Mouse (Mus musculus): ENCODE results near the gene Kat6b. TPM values are rescaled to one million over a fixed set of nuclear protein-coding genes. Genes with fewer than 3 reads are reported as not detected.

Gene Kat6b
- polyA plus RNA-seq, 1 experiment from 2014 or later = 12.5 TPM

GRCm38 (mm10) chr14:21614103-21614502 lies 132.9 kb downstream of the Kat6b start:
- H3K4me2 ChIP-seq = no peak overlapping the region
- H3K27me3 ChIP-seq (replicated peaks) = no peaks in the 10 kb centered on the region
- no peaks in the 10 kb centered on the region for H3K4me1 ChIP-seq
- H3K36me3 ChIP-seq = 0 out of 2 replicates have a peak, but pooled peaks cover 5% of the 10 kb centered on the region
- H3K27ac ChIP-seq = no peak overlapping the region
- H3K9me3 ChIP-seq = no peaks in the 10 kb centered on the region
- H3K4me3 ChIP-seq (replicated peaks) = no peak overlapping the region
- WGBS = 94% methylated on average over 5 of the region's 5 CpGs
- no peak overlapping the region for H3K9ac ChIP-seq
- no peak for ATAC-seq (ENCODE audit: insufficient read depth, low FRiP score, low read depth)

- H3K4me2 ChIP-seq = no peak overlapping the region
These were observed 134.6 kb downstream of the Kat6b start for GRCm38 (mm10) chr14:21615853-21616252.

GRCm38 (mm10) chr14:21617221-21617980 lies 136.2 kb downstream of the Kat6b start:
- no peaks in the 10 kb centered on the region for H3K36me3 ChIP-seq
- no peak overlapping the region for H3K9ac ChIP-seq
- H3K4me2 ChIP-seq = no peak overlapping the region
- no peaks in the 10 kb centered on the region for H3K9me3 ChIP-seq
- H3K27me3 ChIP-seq (replicated peaks) = no peaks in the 10 kb centered on the region
- no peaks in the 10 kb centered on the region for H3K4me1 ChIP-seq
- no peak overlapping the region for H3K4me3 ChIP-seq (replicated peaks)
- no peak overlapping the region for H3K27ac ChIP-seq
- no peak for ATAC-seq (ENCODE audit: insufficient read depth, low FRiP score, low read depth)
- 33% methylated on average over 4 of the region's 4 CpGs for WGBS

More at GRCm38 (mm10) chr14:21615853-21616252, 134.6 kb downstream of the Kat6b start:
- H3K9me3 ChIP-seq = no peaks in the 10 kb centered on the region
- H3K9ac ChIP-seq = no peak overlapping the region
- H3K36me3 ChIP-seq = 0 out of 2 replicates have a peak, but pooled peaks cover 5% of the 10 kb centered on the region
- no peaks in the 10 kb centered on the region for H3K27me3 ChIP-seq (replicated peaks)
- H3K4me3 ChIP-seq (replicated peaks) = no peak overlapping the region
- no peaks in the 10 kb centered on the region for H3K4me1 ChIP-seq
- H3K27ac ChIP-seq = no peak overlapping the region
- 84% methylated on average over 2 of the region's 2 CpGs for WGBS
- no peak for ATAC-seq (ENCODE audit: insufficient read depth, low FRiP score, low read depth)

- no peak overlapping the region for H3K9ac ChIP-seq
- 89% methylated on average over 7 of the region's 7 CpGs for WGBS
- no peaks in the 10 kb centered on the region for H3K27me3 ChIP-seq (replicated peaks)
- H3K4me2 ChIP-seq = no peak overlapping the region
- no peak overlapping the region for H3K4me3 ChIP-seq (replicated peaks)
- no peak for ATAC-seq (ENCODE audit: insufficient read depth, low FRiP score, low read depth)
- no peaks in the 10 kb centered on the region for H3K9me3 ChIP-seq
- no peak overlapping the region for H3K27ac ChIP-seq
- no peaks in the 10 kb centered on the region for H3K4me1 ChIP-seq
- 0 out of 2 replicates have a peak, but pooled peaks cover 4% of the 10 kb centered on the region for H3K36me3 ChIP-seq
These were observed 138.7 kb downstream of the Kat6b start for GRCm38 (mm10) chr14:21619951-21620350.

- H3K9ac ChIP-seq = no peak overlapping the region
- peaks cover 18% of the 10 kb centered on the region for H3K36me3 ChIP-seq
- H3K27ac ChIP-seq = no peak overlapping the region
- H3K4me2 ChIP-seq = no peak overlapping the region
- H3K4me3 ChIP-seq (replicated peaks) = no peak overlapping the region
- 85% methylated on average over 9 of the region's 9 CpGs for WGBS
- ATAC-seq (ENCODE audit: insufficient read depth, low FRiP score, low read depth) = no peak
- H3K27me3 ChIP-seq (replicated peaks) = no peaks in the 10 kb centered on the region
- no peaks in the 10 kb centered on the region for H3K9me3 ChIP-seq
- H3K4me1 ChIP-seq = no peaks in the 10 kb centered on the region
These were observed 144.7 kb downstream of the Kat6b start for GRCm38 (mm10) chr14:21625946-21626345.

- H3K27ac ChIP-seq = no peak overlapping the region; the same call in 1 of the 2 replicates
- 35% methylated on average over 5 of the region's 5 CpGs for WGBS
These were observed 150.5 kb downstream of the Kat6b start for GRCm38 (mm10) chr14:21631665-21632200.

GRCm38 (mm10) chr14:21636548-21636947 lies 155.3 kb downstream of the Kat6b start:
- Histone ChIP-seq H3K27me3 (replicated peaks) (no peaks in the 10 kb centered on the region), H3K9me3 (no peaks in the 10 kb centered on the region), H3K4me1 (no peaks in the 10 kb centered on the region), H3K27ac (no peak overlapping the region), H3K9ac (no peak overlapping the region), H3K4me3 (replicated peaks) (no peak overlapping the region), H3K36me3 (peaks cover 16% of the 10 kb centered on the region), H3K4me2 (no peak overlapping the region)
- WGBS = 77% methylated on average over 6 of the region's 6 CpGs
- no peak for ATAC-seq (ENCODE audit: insufficient read depth, low FRiP score, low read depth)

More at GRCm38 (mm10) chr14:21631665-21632200, 150.5 kb downstream of the Kat6b start:
- H3K9ac ChIP-seq = no peak overlapping the region
- no peak overlapping the region for H3K4me2 ChIP-seq
- no peaks in the 10 kb centered on the region for H3K27me3 ChIP-seq (replicated peaks)
- peaks cover 7% of the 10 kb centered on the region for H3K36me3 ChIP-seq
- H3K9me3 ChIP-seq = no peaks in the 10 kb centered on the region
- H3K4me3 ChIP-seq (replicated peaks) = no peak overlapping the region
- ATAC-seq (ENCODE audit: insufficient read depth, low FRiP score, low read depth) = no peak
- no peaks in the 10 kb centered on the region for H3K4me1 ChIP-seq

GRCm38 (mm10) chr14:21640806-21641435 lies 159.7 kb downstream of the Kat6b start:
- Histone ChIP-seq H3K27ac (no peak overlapping the region), H3K4me3 (replicated peaks) (no peak overlapping the region), H3K4me2 (no peak overlapping the region), H3K9me3 (no peaks in the 10 kb centered on the region), H3K4me1 (no peaks in the 10 kb centered on the region), H3K27me3 (replicated peaks) (no peaks in the 10 kb centered on the region), H3K9ac (no peak overlapping the region), H3K36me3 (peaks cover 14% of the 10 kb centered on the region)
- no peak for ATAC-seq (ENCODE audit: insufficient read depth, low FRiP score, low read depth)
- WGBS = 80% methylated on average over 4 of the region's 4 CpGs

GRCm38 (mm10) chr14:21653813-21654212 lies 172.6 kb downstream of the Kat6b start:
- no peaks in the 10 kb centered on the region for H3K9me3 ChIP-seq
- H3K9ac ChIP-seq = no peak overlapping the region
- no peak overlapping the region for H3K4me2 ChIP-seq
- 0 out of 2 replicates have a peak, but pooled peaks cover 4% of the 10 kb centered on the region for H3K4me1 ChIP-seq
- H3K4me3 ChIP-seq (replicated peaks) = no peak overlapping the region
- ATAC-seq (ENCODE audit: insufficient read depth, low FRiP score, low read depth) = no peak
- no peaks in the 10 kb centered on the region for H3K36me3 ChIP-seq
- H3K27ac ChIP-seq = no peak overlapping the region
- no peaks in the 10 kb centered on the region for H3K27me3 ChIP-seq (replicated peaks)
- WGBS = 42% methylated on average over 2 of the region's 2 CpGs

- Histone ChIP-seq H3K36me3 (peaks cover 19% of the 10 kb centered on the region; the same call in 1 of the 2 replicates), H3K9me3 (no peaks in the 10 kb centered on the region), H3K9ac (no peak overlapping the region), H3K27ac (no peak overlapping the region), H3K27me3 (replicated peaks) (no peaks in the 10 kb centered on the region), H3K4me1 (0 out of 2 replicates have a peak, but pooled peaks cover 5% of the 10 kb centered on the region), H3K4me2 (no peak overlapping the region), H3K4me3 (replicated peaks) (no peak overlapping the region)
- WGBS = 66% methylated on average over 13 of the region's 13 CpGs
- ATAC-seq (ENCODE audit: insufficient read depth, low FRiP score, low read depth) = no peak
These were observed 177.9 kb downstream of the Kat6b start for GRCm38 (mm10) chr14:21659155-21659554.

GRCm38 (mm10) chr14:21659652-21660051 lies 178.4 kb downstream of the Kat6b start:
- H3K9me3 ChIP-seq = no peaks in the 10 kb centered on the region
- no peaks in the 10 kb centered on the region for H3K27me3 ChIP-seq (replicated peaks)
- no peak overlapping the region for H3K4me2 ChIP-seq
- no peak overlapping the region for H3K4me3 ChIP-seq (replicated peaks)
- peaks cover 22% of the 10 kb centered on the region for H3K36me3 ChIP-seq
- H3K9ac ChIP-seq = no peak overlapping the region
- ATAC-seq (ENCODE audit: insufficient read depth, low FRiP score, low read depth) = no peak; the same call in 1 of the 2 replicates
- H3K27ac ChIP-seq = no peak overlapping the region
- 0 out of 2 replicates have a peak, but pooled peaks cover 5% of the 10 kb centered on the region for H3K4me1 ChIP-seq
- WGBS = 29% methylated on average over 5 of the region's 5 CpGs
